Mouse (Mus musculus) heart, embryonic 14.5 days (tissue): Measurements from ENCODE around the gene Sidt1. TPM values are rescaled to one million over a fixed set of nuclear protein-coding genes. Genes with fewer than 3 reads are reported as not detected.

Experiments used
- ATAC-seq: fragments of 200-750 bp; cut with Nextera tagmentation; 2 replicates; pipeline ENCODE4 v1.8.0; 2017; ENCODE audit warnings: low read depth, moderate TSS enrichment; ENCODE audit not compliant: insufficient number of reproducible peaks, insufficient read depth, low FRiP score
- H3K27ac ChIP-seq, 2 experiments: fragments of 200-500 bp in 1 of 2; fragments of 300-500 bp in 1 of 2; sonication (generic) in 1 of 2; replicated peaks in 1 of 2; 2 replicates each; pipeline ENCODE4 v1.5.1; 2012 to 2014; ENCODE audit warnings: low read depth in 2 of 2, low read length in 2 of 2, control low read depth in 1 of 2, mild to moderate bottlenecking in 1 of 2, mixed read lengths in 1 of 2; ENCODE audit not compliant: control insufficient read depth in 1 of 2, insufficient read depth in 1 of 2
- H3K27me3 ChIP-seq: fragments of 300-500 bp; sonication (generic); 2 replicates; pipeline ENCODE4 v1.6.1; 2014; ENCODE audit warnings: mild to moderate bottlenecking, low read length, control low read depth; ENCODE audit not compliant: control insufficient read depth, insufficient read depth
- H3K36me3 ChIP-seq: fragments of 300-500 bp; sonication (generic); 2 replicates; pipeline ENCODE4 v1.6.1; 2014; ENCODE audit warnings: mild to moderate bottlenecking, control low read depth, low read length, mixed read lengths; ENCODE audit not compliant: control insufficient read depth, insufficient read depth
- H3K4me1 ChIP-seq, 2 experiments: fragments of 200-500 bp in 1 of 2; fragments of 300-500 bp in 1 of 2; sonication (generic) in 1 of 2; 2 replicates each; pipeline ENCODE4 v1.6.1; 2012 to 2014; ENCODE audit warnings: low read length in 2 of 2, control low read depth in 1 of 2, mixed read lengths in 1 of 2; ENCODE audit not compliant: control insufficient read depth in 2 of 2, insufficient read depth in 2 of 2
- H3K4me2 ChIP-seq: fragments of 300-500 bp; sonication (generic); 2 replicates; pipeline ENCODE4 v1.6.1; 2014; ENCODE audit warnings: mild to moderate bottlenecking, low read length
- H3K4me3 ChIP-seq, 2 experiments: fragments of 200-500 bp in 1 of 2; fragments of 300-500 bp in 1 of 2; sonication (generic) in 1 of 2; 2 replicates each; pipeline ENCODE4 v1.5.1; 2012 to 2014; ENCODE audit warnings: low read length in 2 of 2, mild to moderate bottlenecking in 2 of 2, control low read depth in 1 of 2, low read depth in 1 of 2, moderate library complexity in 1 of 2; ENCODE audit not compliant: control insufficient read depth in 1 of 2, insufficient read depth in 1 of 2
- H3K9ac ChIP-seq: fragments of 300-500 bp; sonication (generic); 2 replicates; pipeline ENCODE4 v1.6.1; 2014; ENCODE audit warnings: mild to moderate bottlenecking, low read length
- H3K9me3 ChIP-seq: fragments of 300-500 bp; sonication (generic); 2 replicates; pipeline ENCODE4 v1.6.1; 2016; ENCODE audit warnings: low read length, control low read depth; ENCODE audit not compliant: control insufficient read depth
- WGBS: fragments of 180-500 bp; shearing (Covaris S2); extraction: QIAGEN DNeasy Blood & Tissue Kit; methylation state at CpG from one replicate; pipeline ENCODE4 v1.1.7; 2014; 5-methylcytosine and 5-hydroxymethylcytosine counted together
- polyA plus RNA-seq: library from polyadenylated mRNA; unstranded; fragments of >200 nt; fragmentation: Nextera tagmentation; extraction: Ambion mirVana; gene quantifications from 2 replicates; pipeline ENCODE4 v1.2.1, GENCODE M21; 2014

The Sidt1 gene
- polyA plus RNA-seq, result not detected in 2 replicates

- Histone ChIP-seq H3K9ac (peak within 1 kb of the TSS; percentile 72), H3K27me3 (peaks cover 35% of the 10 kb centered on the region), H3K36me3 (no peaks in the 10 kb centered on the region), H3K4me1 (peaks cover 0 to 7% of the 10 kb centered on the region in 2 experiments; a peak in 1 of 4 replicates), H3K4me2 (peak within 1 kb of the TSS; percentile 100), H3K4me3 (peak within 1 kb of the TSS; percentile 55 to 70), H3K27ac (no peak within 1 kb of the TSS), H3K9me3 (no peaks in the 10 kb centered on the region)
- WGBS, result 8% methylated on average over 15 of the region's 15 CpGs
- ATAC-seq, result no peak
Measured at GRCm38 (mm10) chr16:44332861-44333284, at the start of gene Sidt1. Gene Sidt1, minus strand, starts transcription at chr16:44333196.

GRCm38 (mm10) chr16:44381578-44381977 is 48.6 kb upstream of the Sidt1 start:
- Histone ChIP-seq H3K36me3 (peaks cover 30% of the 10 kb centered on the region), H3K27me3 (no peaks in the 10 kb centered on the region), H3K27ac (no peak overlapping the region), H3K4me3 (no peak overlapping the region), H3K4me1 (no peaks in the 10 kb centered on the region), H3K9me3 (no peaks in the 10 kb centered on the region), H3K9ac (no peak overlapping the region), H3K4me2 (no peak overlapping the region)
- ATAC-seq, result no peak
- 27% methylated on average over 5 of the region's 5 CpGs for WGBS

DNA sequence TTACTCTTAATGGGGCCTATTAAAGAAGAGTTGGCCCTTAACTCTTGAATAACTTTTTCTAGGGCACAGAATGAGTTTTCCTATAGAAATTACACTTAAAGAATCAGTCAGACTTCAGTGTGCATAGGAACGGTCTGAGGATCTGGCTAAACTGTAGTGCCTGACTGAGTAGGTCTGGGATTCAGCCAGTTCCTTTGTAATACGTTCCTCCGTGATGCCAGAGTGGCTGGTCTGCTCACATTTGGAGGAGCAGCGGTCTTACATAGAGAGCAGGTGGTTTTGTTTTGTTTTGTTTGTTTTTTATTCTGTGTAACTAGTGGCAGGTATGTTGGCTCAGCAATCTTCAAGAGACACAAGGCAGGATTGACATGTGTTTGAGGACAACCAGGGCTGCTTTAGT is 47.0 kb upstream of the Sidt1 start:
- no peak overlapping the region for H3K9ac ChIP-seq
- ATAC-seq, result no peak
- WGBS, result 83% methylated on average over 4 of the region's 4 CpGs

DNA sequence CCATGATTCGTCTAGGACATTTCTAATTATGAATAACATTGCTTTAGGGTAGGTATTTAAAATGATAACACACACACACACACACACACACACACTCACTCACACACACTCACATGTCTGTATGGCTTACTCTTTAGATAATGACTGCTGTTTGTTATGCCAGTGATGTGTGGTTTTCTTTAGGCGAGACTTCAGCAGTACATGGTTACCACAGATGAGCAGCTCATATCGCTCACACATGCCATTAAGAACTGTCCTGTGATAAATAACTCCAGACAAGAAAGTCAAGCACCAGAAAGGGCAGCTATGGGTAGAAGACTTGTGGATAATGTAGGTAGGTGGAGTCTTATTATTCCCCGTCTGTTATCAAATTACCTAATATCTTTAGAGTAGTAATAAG is 42.5 kb upstream of the Sidt1 start:
- 82% methylated on average over 4 of the region's 4 CpGs for WGBS
- Histone ChIP-seq H3K9me3 (no peaks in the 10 kb centered on the region), H3K27ac (no peak overlapping the region), H3K4me1 (no peaks in the 10 kb centered on the region), H3K9ac (no peak overlapping the region), H3K36me3 (peaks cover 47% of the 10 kb centered on the region), H3K4me2 (no peak overlapping the region), H3K27me3 (no peaks in the 10 kb centered on the region), H3K4me3 (no peak overlapping the region)
- no peak for ATAC-seq

More for the DNA sequence above, 47.0 kb upstream of the Sidt1 start:
- H3K27me3 ChIP-seq, result no peaks in the 10 kb centered on the region
- no peak overlapping the region for H3K4me3 ChIP-seq
- no peak overlapping the region for H3K27ac ChIP-seq
- H3K36me3 ChIP-seq, result peaks cover 23% of the 10 kb centered on the region
- H3K4me2 ChIP-seq, result no peak overlapping the region
- H3K4me1 ChIP-seq, result no peaks in the 10 kb centered on the region
- no peaks in the 10 kb centered on the region for H3K9me3 ChIP-seq

DNA sequence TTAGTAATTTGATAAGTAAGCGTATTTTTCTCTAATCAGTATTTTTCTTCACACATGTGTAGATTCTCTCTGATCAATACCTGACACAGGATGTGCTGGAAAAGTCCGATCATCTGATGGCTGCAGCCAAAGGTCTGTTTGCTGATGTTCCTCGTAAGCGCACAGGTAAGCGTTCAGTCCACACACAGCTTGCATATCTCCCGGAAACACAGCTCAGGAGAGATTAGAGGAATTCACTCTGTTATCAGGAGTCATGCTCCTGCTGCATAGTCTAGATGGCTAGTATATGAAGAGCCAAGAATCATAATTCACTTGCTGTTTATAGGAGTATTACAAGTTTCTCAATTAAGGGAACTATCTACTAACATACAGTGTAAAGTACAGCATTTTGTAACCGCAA is 32.5 kb upstream of the Sidt1 start:
- Histone ChIP-seq H3K36me3 (peaks cover 43% of the 10 kb centered on the region), H3K4me1 (no peaks in the 10 kb centered on the region), H3K4me2 (no peak overlapping the region), H3K27me3 (no peaks in the 10 kb centered on the region), H3K9ac (no peak overlapping the region), H3K27ac (no peak overlapping the region), H3K9me3 (no peaks in the 10 kb centered on the region), H3K4me3 (no peak overlapping the region)
- WGBS, result 87% methylated on average over 7 of the region's 7 CpGs
- ATAC-seq, result no peak

DNA sequence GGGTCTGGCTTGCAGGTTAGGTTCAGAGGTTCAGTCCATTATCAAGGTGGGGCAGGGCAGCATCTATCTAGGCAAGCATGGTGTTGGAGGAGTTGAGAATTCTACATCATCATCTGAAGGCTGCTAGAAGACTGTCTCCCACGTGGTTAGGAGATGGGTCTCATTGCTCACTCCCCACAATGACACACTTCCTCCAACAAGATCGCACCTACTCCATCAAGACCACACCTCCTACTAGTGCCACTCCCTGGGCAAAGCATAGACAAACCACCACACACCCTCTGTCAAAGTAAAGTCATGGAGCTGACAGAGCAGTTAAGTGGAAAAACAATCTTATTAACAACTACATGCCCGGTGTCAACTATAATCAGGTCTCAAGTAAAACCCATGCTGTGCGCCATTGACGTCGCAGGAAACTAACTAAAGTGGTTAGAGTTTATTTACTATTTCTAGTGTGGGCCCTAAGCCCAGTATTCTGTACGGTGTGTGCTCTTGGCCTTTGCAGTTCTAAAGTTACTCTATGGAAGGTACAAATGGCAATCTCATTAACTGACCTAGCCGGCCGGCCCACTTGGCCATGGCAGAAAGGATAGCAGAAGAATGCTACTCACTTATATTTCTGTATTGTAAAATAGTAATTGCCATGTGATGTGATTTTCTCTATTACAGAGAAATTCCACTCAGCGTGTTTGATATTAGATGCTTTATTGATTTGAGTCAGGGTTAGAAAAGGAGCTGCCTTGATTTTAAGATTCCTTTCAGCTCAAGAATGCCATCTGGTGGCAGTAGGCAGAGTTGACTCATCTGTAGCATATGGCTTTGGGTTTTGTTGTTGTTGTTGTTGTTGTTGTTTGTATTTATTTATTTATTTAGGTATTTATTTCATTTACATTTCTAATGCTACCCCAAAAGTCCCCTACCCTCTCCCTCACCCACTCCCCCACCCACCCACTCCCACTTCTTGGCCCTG is 29.2 kb upstream of the Sidt1 start:
- peaks cover 43% of the 10 kb centered on the region for H3K36me3 ChIP-seq
- ATAC-seq, result no peak
- no peaks in the 10 kb centered on the region for H3K27me3 ChIP-seq
- WGBS, result 81% methylated on average over 10 of the region's 10 CpGs
- no peaks in the 10 kb centered on the region for H3K4me1 ChIP-seq
- H3K9me3 ChIP-seq, result no peaks in the 10 kb centered on the region
- H3K4me2 ChIP-seq, result no peak overlapping the region
- H3K4me3 ChIP-seq, result no peak overlapping the region
- H3K27ac ChIP-seq, result no peak overlapping the region
- H3K9ac ChIP-seq, result no peak overlapping the region

- Histone ChIP-seq H3K4me3 (no peak overlapping the region), H3K36me3 (peaks cover 25% of the 10 kb centered on the region), H3K9ac (no peak overlapping the region), H3K4me1 (no peaks in the 10 kb centered on the region), H3K27ac (no peak overlapping the region), H3K9me3 (no peaks in the 10 kb centered on the region), H3K4me2 (no peak overlapping the region), H3K27me3 (no peaks in the 10 kb centered on the region)
- 73% methylated on average over 4 of the region's 4 CpGs for WGBS
- ATAC-seq, result peak; percentile 69; the same call in 1 of the 2 replicates
Measured at GRCm38 (mm10) chr16:44357571-44358268, 24.7 kb upstream of the Sidt1 start.
